Mouse (Mus musculus) Patski (cell line): ENCODE data around the gene Rsbn1. TPM values are rescaled to one million over a fixed set of nuclear protein-coding genes. Genes with fewer than 3 reads are reported as not detected.

ENCODE experiments used
- ATAC-seq: fragments of 100-300 bp; one replicate; pipeline ENCODE4 v1.8.0; 2021
- CTCF ChIA-PET: fragments of 350-600 bp; sonication (Branson Sonifier 250); formaldehyde crosslinking; loops from one replicate; lab custom pipeline; 2022; ENCODE audit warnings: inconsistent platforms; lab: Charles Lee
- POLR2A ChIA-PET: fragments of 350-600 bp; sonication (Branson Sonifier 250); formaldehyde crosslinking; loops from one replicate; lab custom pipeline; 2022; ENCODE audit warnings: antibody characterized with exemption, inconsistent platforms; lab: Charles Lee
- DNase-seq: peaks from one replicate; pipeline ENCODE4 v3.0.0-alpha.2; 2011; ENCODE audit warnings: low read depth, low spot score
- H3K27me3 ChIP-seq: fragments of 371-371 bp; one replicate; pipeline ENCODE4 v1.5.1; 2021
- CTCF ChIP-seq: fragments of 100-300 bp; IDR thresholded peaks from one replicate; pipeline ENCODE4 v1.5.1; 2021
- in situ Hi-C: fragments of 300-500 bp; cut with MboI; formaldehyde crosslinking; loops from 3 replicates; pipeline ENCODE4 v1.11.1; 2018; ENCODE audit warnings: low pct_unique_long_range_greater_than_20kb, mixed read lengths
- polyA plus RNA-seq: library from polyadenylated mRNA; unstranded; gene quantifications from one replicate; pipeline ENCODE4 v1.2.3, GENCODE M21; 2021

Rsbn1 gene
- polyA plus RNA-seq, 1 experiment from 2014 or later: 13.9 TPM

- ChIA-PET CTCF (interaction anchor here (1.5 kb wide), 1 partner anchor 11 kb away, joined by 5 read pairs; no protein-coding TSS in a partner anchor), POLR2A (no interaction called here)
- in situ Hi-C loops: no loop called here
- no peaks in the 10 kb centered on the region for H3K27me3 ChIP-seq
- ATAC-seq (no peak), DNase-seq (no peak)
- no peak for TF ChIP-seq CTCF
These were observed 13.6 kb downstream of the Rsbn1 start for GRCm38 (mm10) chr3:103927511-103927910.

GRCm38 (mm10) chr3:103944794-103945562, 31.1 kb downstream of the Rsbn1 start:
- ChIA-PET CTCF (interaction anchor here (0.7 to 1.9 kb wide), 5 partner anchors 9 to 23 kb away, joined by 3 to 5 read pairs (median 4); partner anchors contain the start of gene Phtf1), POLR2A (interaction anchor here (0.7 to 1.2 kb wide), 2 partner anchors 10 to 14 kb away, joined by 3 to 5 read pairs; no protein-coding TSS in a partner anchor)
- ATAC-seq: no peak
- in situ Hi-C loops: no loop called here
- no peak for DNase-seq
- no peaks in the 10 kb centered on the region for H3K27me3 ChIP-seq
- no peak for TF ChIP-seq CTCF

DNA sequence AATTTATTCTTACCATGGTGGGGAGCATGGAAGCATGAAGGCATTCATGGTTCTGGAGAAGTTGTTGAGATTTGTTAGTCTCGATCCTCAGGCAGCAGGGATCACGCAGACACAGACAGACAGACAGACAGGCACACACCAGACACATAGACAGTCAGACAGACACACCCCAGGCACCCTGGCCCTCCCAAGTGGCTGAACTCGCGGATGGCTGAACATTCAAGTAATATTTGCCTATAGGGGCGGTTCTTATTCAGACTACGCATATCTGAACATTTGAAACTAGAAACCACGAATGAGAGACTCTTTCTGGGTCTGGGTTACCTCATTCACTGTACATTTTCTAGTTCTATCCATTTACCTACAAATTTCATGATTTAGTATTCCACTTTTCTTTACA, 34.7 kb downstream of the Rsbn1 start:
- no peak for DNase-seq
- in situ Hi-C loops: no loop called here
- no peak for TF ChIP-seq CTCF
- ChIA-PET POLR2A (no interaction called here), CTCF (no interaction called here)
- H3K27me3 ChIP-seq: no peaks in the 10 kb centered on the region
- ATAC-seq: no peak

DNA sequence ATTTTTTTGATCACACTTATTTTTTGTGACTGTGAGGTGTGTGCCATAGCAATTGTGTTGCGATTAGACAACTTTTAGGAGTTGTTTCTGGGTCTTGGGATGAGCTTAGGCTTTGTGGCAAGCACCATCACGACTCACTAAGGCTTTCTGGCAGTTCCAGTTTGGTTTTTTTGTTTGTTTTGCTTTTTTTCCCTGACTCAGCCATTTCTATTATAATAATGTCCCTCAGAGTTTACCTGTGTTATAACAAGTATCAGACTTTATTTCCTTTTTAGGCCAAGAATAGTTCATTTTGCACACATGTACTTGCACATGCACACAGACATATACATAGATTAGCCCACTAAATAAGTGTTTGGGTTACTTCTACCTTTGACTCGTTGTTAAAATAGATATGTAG, 46.7 kb downstream of the Rsbn1 start:
- in situ Hi-C loops: no loop called here
- POLR2A ChIA-PET: no interaction called here
- no peak for TF ChIP-seq CTCF
- ATAC-seq (no peak), DNase-seq (no peak)
- no peaks in the 10 kb centered on the region for H3K27me3 ChIP-seq
- CTCF ChIA-PET: no interaction called here

- CTCF ChIA-PET: interaction anchor here (1.1 to 2.0 kb wide), 4 partner anchors 10 to 42 kb away, joined by 3 to 5 read pairs (median 4); no protein-coding TSS in a partner anchor
- POLR2A ChIA-PET: interaction anchor here (1.1 to 1.5 kb wide), 4 partner anchors 8 to 53 kb away, joined by 3 to 5 read pairs (median 4); partner anchors contain the start of gene Rsbn1
- no peak for DNase-seq
These were observed 53.3 kb downstream of the Rsbn1 start for GRCm38 (mm10) chr3:103967231-103967630.

GRCm38 (mm10) chr3:103967861-103968691, 54.2 kb downstream of the Rsbn1 start, which contains the start of gene Phtf1:
Gene Phtf1 (plus strand): TSS chr3:103968110.
- ChIA-PET CTCF (interaction anchor here (1.1 to 2.0 kb wide), 4 partner anchors 9 to 43 kb away, joined by 3 to 6 read pairs (median 4); no protein-coding TSS in a partner anchor), POLR2A (interaction anchor here (0.6 to 1.5 kb wide), 5 partner anchors 9 to 551 kb away, joined by 3 to 7 read pairs (median 3); no protein-coding TSS in a partner anchor)
- no peaks in the 10 kb centered on the region for H3K27me3 ChIP-seq
- DNase-seq (peak; percentile 64), ATAC-seq (peak; percentile 97)
- no peak for TF ChIP-seq CTCF
- in situ Hi-C loops: no loop called here

More at GRCm38 (mm10) chr3:103967231-103967630, 53.3 kb downstream of the Rsbn1 start:
- H3K27me3 ChIP-seq: no peaks in the 10 kb centered on the region
- ATAC-seq: no peak
- in situ Hi-C loops: no loop called here
- TF ChIP-seq CTCF: no peak

GRCm38 (mm10) chr3:103968701-103969100, 54.8 kb downstream of the Rsbn1 start:
- CTCF ChIA-PET: interaction anchor here (1.4 to 2.0 kb wide), 2 partner anchors 8 to 19 kb away, joined by 4 to 6 read pairs; no protein-coding TSS in a partner anchor
- no peaks in the 10 kb centered on the region for H3K27me3 ChIP-seq
- peak; percentile 34 for ATAC-seq
- in situ Hi-C loops: no loop called here
- TF ChIP-seq CTCF: no peak
- no peak for DNase-seq
- POLR2A ChIA-PET: interaction anchor here (0.7 to 1.5 kb wide), 4 partner anchors 14 to 550 kb away, joined by 3 to 7 read pairs (median 3); no protein-coding TSS in a partner anchor

- in situ Hi-C loops: no loop called here
- ChIA-PET POLR2A (no interaction called here), CTCF (interaction anchor here (0.8 to 0.9 kb wide), 3 partner anchors 9 to 35 kb away, joined by 3 read pairs; no protein-coding TSS in a partner anchor)
- ATAC-seq (no peak), DNase-seq (no peak)
- H3K27me3 ChIP-seq: no peaks in the 10 kb centered on the region
- TF ChIP-seq CTCF: no peak
These were observed 57.2 kb downstream of the Rsbn1 start for GRCm38 (mm10) chr3:103971157-103971556.

GRCm38 (mm10) chr3:103984556-103984955, 70.6 kb downstream of the Rsbn1 start:
- DNase-seq: no peak
- ChIA-PET CTCF (interaction anchor here (0.8 kb wide), 1 partner anchor 11 kb away, joined by 3 read pairs; no protein-coding TSS in a partner anchor), POLR2A (no interaction called here)
- no peak for ATAC-seq
- in situ Hi-C loops: no loop called here
- no peak for TF ChIP-seq CTCF
- H3K27me3 ChIP-seq: no peaks in the 10 kb centered on the region

DNA sequence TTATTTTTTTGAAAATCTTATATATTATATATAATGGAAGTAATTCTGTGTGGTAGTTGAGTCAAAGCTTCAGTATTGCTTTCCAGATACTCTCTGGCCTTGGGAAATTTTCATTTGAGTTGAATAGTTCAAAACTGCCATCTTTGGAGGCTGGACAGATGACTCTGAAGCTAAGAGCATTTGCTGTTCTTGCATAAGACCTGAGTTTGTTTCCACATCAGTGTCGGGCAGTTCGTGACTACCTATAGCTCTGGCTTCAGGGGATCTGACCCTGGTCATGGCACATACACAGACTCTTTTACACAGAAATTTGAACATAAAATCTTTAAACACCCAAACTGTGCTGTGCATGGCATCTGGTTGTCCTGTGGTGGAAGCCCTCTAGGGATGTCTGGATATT, 71.3 kb downstream of the Rsbn1 start:
- CTCF ChIA-PET: no interaction called here
- no peaks in the 10 kb centered on the region for H3K27me3 ChIP-seq
- DNase-seq (no peak), ATAC-seq (no peak)
- no peak for TF ChIP-seq CTCF
- POLR2A ChIA-PET: interaction anchor here (0.6 kb wide), 1 partner anchor 16 kb away, joined by 3 read pairs; no protein-coding TSS in a partner anchor
- in situ Hi-C loops: no loop called here
